Mouse (Mus musculus) MEL (cell line): ENCODE measurements at regions not wholly inside any gene's neighbourhood (a gene's known extent, or its start where the extent isn't known, plus 50 kb on each side); places are given as distances from the start of the nearest gene placed in this dataset.

Experiments
- DNase-seq: peaks from one replicate; pipeline ENCODE4 v3.0.0; 2011; ENCODE audit warnings: low read depth, low spot score
- H3K27ac ChIP-seq: 2 replicates; pipeline ENCODE4 v1.5.1; 2012; ENCODE audit warnings: low read depth, mild to moderate bottlenecking, control low read depth, low read length, moderate library complexity; ENCODE audit not compliant: control insufficient read depth
- H3K27me3 ChIP-seq, 2 experiments: fragments of 150-350 bp in 1 of 2; sonication (generic) in 1 of 2; 2 replicates each; pipeline ENCODE4 v1.6.1; 2012; ENCODE audit warnings: low read length in 2 of 2, mild to moderate bottlenecking in 2 of 2, improper control_type of control experiment in 1 of 2, moderate library complexity in 1 of 2; ENCODE audit not compliant: insufficient read depth in 2 of 2, control insufficient read depth in 1 of 2
- H3K36me3 ChIP-seq, 2 experiments: 2 replicates each; pipeline ENCODE4 v1.6.1; 2012 to 2014; ENCODE audit warnings: low read length in 2 of 2, improper control_type of control experiment in 1 of 2, inconsistent platforms in 1 of 2, mild to moderate bottlenecking in 1 of 2; ENCODE audit not compliant: insufficient read depth in 2 of 2, control insufficient read depth in 1 of 2
- H3K4me1 ChIP-seq, 2 experiments: fragments of 150-350 bp in 1 of 2; sonication (generic) in 1 of 2; 2 replicates each; pipeline ENCODE4 v1.6.1; 2012; ENCODE audit warnings: low read length in 2 of 2, improper control_type of control experiment in 1 of 2, mild to moderate bottlenecking in 1 of 2; ENCODE audit not compliant: insufficient read depth in 2 of 2, control insufficient read depth in 1 of 2
- H3K4me3 ChIP-seq, 2 experiments: fragments of 150-350 bp in 1 of 2; sonication (generic) in 1 of 2; 2 replicates each; pipeline ENCODE4 v1.5.1; 2012; ENCODE audit warnings: low read depth in 2 of 2, low read length in 2 of 2, mild to moderate bottlenecking in 2 of 2, moderate library complexity in 2 of 2, control low read depth in 1 of 2, improper control_type of control experiment in 1 of 2; ENCODE audit not compliant: control insufficient read depth in 1 of 2, insufficient read depth in 1 of 2
- H3K79me2 ChIP-seq: 2 replicates; pipeline ENCODE4 v1.6.1; 2012; ENCODE audit warnings: mild to moderate bottlenecking, low read length, moderate library complexity; ENCODE audit not compliant: control insufficient read depth, poor library complexity, insufficient read depth
- H3K9ac ChIP-seq: 2 replicates; pipeline ENCODE4 v1.6.1; 2012; ENCODE audit warnings: low read depth, mild to moderate bottlenecking, control low read depth, low read length, moderate library complexity; ENCODE audit not compliant: control insufficient read depth, poor library complexity, severe bottlenecking
- H3K9me3 ChIP-seq: fragments of 150-350 bp; sonication (generic); replicated peaks from 2 replicates; pipeline ENCODE4 v1.6.1; 2012; ENCODE audit warnings: mild to moderate bottlenecking, low read length, improper control_type of control experiment, moderate library complexity; ENCODE audit not compliant: insufficient read depth
- CHD1 ChIP-seq: IDR thresholded peaks from 2 replicates; pipeline ENCODE4 v1.6.1; 2012; ENCODE audit warnings: low read depth, mild to moderate bottlenecking, inconsistent platforms, low read length, improper control_type of control experiment
- E2F4 ChIP-seq: IDR thresholded peaks from 2 replicates; pipeline ENCODE4 v1.6.1; 2011; ENCODE audit warnings: low read depth, low read length, improper control_type of control experiment, borderline replicate concordance
- ELF1 ChIP-seq: IDR thresholded peaks from 2 replicates; pipeline ENCODE4 v1.6.1; 2014; ENCODE audit warnings: low read depth, mild to moderate bottlenecking, inconsistent platforms, low read length, improper control_type of control experiment, moderate library complexity
- ETS1 ChIP-seq: IDR thresholded peaks from 2 replicates; pipeline ENCODE4 v1.6.1; 2012; ENCODE audit warnings: low read depth, mild to moderate bottlenecking, inconsistent platforms, low read length, improper control_type of control experiment, moderate library complexity
- GABPA ChIP-seq: IDR thresholded peaks from 2 replicates; pipeline ENCODE4 v1.6.1; 2012; ENCODE audit warnings: low read depth, mild to moderate bottlenecking, inconsistent platforms, low read length, improper control_type of control experiment, moderate library complexity
- HCFC1 ChIP-seq: IDR thresholded peaks from 2 replicates; pipeline ENCODE4 v1.6.1; 2012; ENCODE audit warnings: low read depth, mild to moderate bottlenecking, inconsistent platforms, low read length, improper control_type of control experiment, moderate library complexity
- MAX ChIP-seq: IDR thresholded peaks from 2 replicates; pipeline ENCODE4 v1.6.1; 2011; ENCODE audit warnings: low read length, improper control_type of control experiment
- MAZ ChIP-seq: IDR thresholded peaks from 2 replicates; pipeline ENCODE4 v1.6.1; 2012; ENCODE audit warnings: low read depth, mild to moderate bottlenecking, inconsistent platforms, low read length, improper control_type of control experiment
- MEF2A ChIP-seq: IDR thresholded peaks from 2 replicates; pipeline ENCODE4 v1.6.1; 2014; ENCODE audit warnings: low read depth, mild to moderate bottlenecking, inconsistent platforms, low read length, improper control_type of control experiment; ENCODE audit not compliant: poor library complexity, insufficient replicate concordance, severe bottlenecking; ENCODE audit errors: extremely low read depth
- MXI1 ChIP-seq: IDR thresholded peaks from 2 replicates; pipeline ENCODE4 v1.6.1; 2011; ENCODE audit warnings: mild to moderate bottlenecking, low read depth, low read length, improper control_type of control experiment
- RCOR1 ChIP-seq: IDR thresholded peaks from 2 replicates; pipeline ENCODE4 v1.6.1; 2012; ENCODE audit warnings: low read depth, mild to moderate bottlenecking, inconsistent platforms, low read length, improper control_type of control experiment
- TAL1 ChIP-seq: IDR thresholded peaks from 2 replicates; pipeline ENCODE4 v1.6.1; 2012; ENCODE audit warnings: mild to moderate bottlenecking, inconsistent platforms, low read length, moderate library complexity, mixed read lengths
- TCF12 ChIP-seq: IDR thresholded peaks from 2 replicates; pipeline ENCODE4 v1.6.1; 2014; ENCODE audit warnings: low read depth, mild to moderate bottlenecking, inconsistent platforms, low read length, improper control_type of control experiment, moderate library complexity
- UBTF ChIP-seq: IDR thresholded peaks from 2 replicates; pipeline ENCODE4 v1.6.1; 2012; ENCODE audit warnings: low read depth, mild to moderate bottlenecking, inconsistent platforms, low read length, improper control_type of control experiment, moderate library complexity, borderline replicate concordance; ENCODE audit not compliant: insufficient read depth
- USF2 ChIP-seq, 2 experiments: IDR thresholded peaks; 2 replicates each; pipeline ENCODE4 v1.6.1; 2011 to 2012; ENCODE audit warnings: improper control_type of control experiment in 2 of 2, low read length in 2 of 2, borderline replicate concordance in 1 of 2, inconsistent platforms in 1 of 2, low read depth in 1 of 2, mild to moderate bottlenecking in 1 of 2; ENCODE audit not compliant: insufficient read depth in 1 of 2
- ZC3H11A ChIP-seq: IDR thresholded peaks from 2 replicates; pipeline ENCODE4 v1.6.1; 2012; ENCODE audit warnings: low read depth, mild to moderate bottlenecking, inconsistent platforms, low read length, improper control_type of control experiment
- ZKSCAN1 ChIP-seq: IDR thresholded peaks from 2 replicates; pipeline ENCODE4 v1.6.1; 2012; ENCODE audit warnings: low read depth, mild to moderate bottlenecking, inconsistent platforms, low read length, improper control_type of control experiment, moderate library complexity
- ZMIZ1 ChIP-seq: IDR thresholded peaks from 2 replicates; pipeline ENCODE4 v1.6.1; 2012; ENCODE audit warnings: low read depth, mild to moderate bottlenecking, inconsistent platforms, low read length, improper control_type of control experiment, moderate library complexity

DNA sequence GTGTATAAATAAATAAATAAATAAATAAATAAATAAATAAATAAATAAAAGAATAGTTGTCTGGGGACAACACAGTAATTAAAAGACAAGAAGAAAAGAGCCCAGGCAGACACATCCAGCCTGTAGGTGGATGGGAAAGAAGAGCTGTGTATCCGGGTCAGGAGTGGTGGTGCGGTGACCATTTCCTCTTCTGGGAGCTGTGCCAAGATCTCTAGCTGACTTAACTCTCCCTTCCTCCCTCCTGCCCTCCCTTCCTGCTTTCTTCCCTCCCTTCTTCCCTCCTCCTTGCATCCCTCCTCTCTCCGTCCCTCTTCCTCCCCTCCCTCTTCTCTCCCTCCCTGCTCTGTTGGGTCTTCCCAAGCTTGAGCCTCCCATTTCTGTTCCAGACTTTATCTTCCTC lies 240.6 kb upstream of the Gjb5 start:
- TF ChIP-seq ZMIZ1, result no peak
- no peak for TF ChIP-seq RCOR1
- TF ChIP-seq HCFC1, result no peak
- TF ChIP-seq E2F4, result no peak
- TF ChIP-seq UBTF, result no peak
- no peak for TF ChIP-seq ZKSCAN1
- no peak for TF ChIP-seq CHD1
- no peak for TF ChIP-seq ELF1
- no peak for TF ChIP-seq ZC3H11A
- TF ChIP-seq TCF12, result no peak
- TF ChIP-seq, all 39 proteins: peak for 0
- H3K27ac ChIP-seq, result no peak overlapping the region
- H3K4me3 ChIP-seq, result no peak overlapping the region
- H3K27me3 ChIP-seq, result no peaks in the 10 kb centered on the region
- DNase-seq, result no peak
- H3K9ac ChIP-seq, result no peak overlapping the region
- H3K79me2 ChIP-seq, result no peaks in the 10 kb centered on the region
- no peaks in the 10 kb centered on the region for H3K4me1 ChIP-seq
- H3K9me3 ChIP-seq, result no peaks in the 10 kb centered on the region
- H3K36me3 ChIP-seq, result no peaks in the 10 kb centered on the region

DNA sequence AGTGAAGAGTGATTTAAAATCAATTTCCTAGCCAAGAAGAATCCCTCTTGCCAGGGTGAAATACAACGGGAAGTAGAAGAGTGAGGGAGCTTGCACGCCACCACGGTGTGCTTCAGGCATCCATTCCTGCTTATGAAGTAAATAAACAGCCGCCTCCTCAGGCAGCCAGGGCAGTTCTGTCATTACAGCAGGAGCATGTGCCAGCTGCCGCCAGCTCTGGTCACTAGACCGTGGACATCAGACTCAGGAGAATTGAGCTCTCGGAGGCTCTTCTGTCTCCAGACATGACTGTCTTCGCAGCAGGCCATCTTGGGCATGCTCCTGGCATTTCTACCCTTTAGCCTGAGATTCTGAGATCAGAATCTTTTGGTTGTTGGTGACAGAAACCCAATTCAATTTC lies 236.1 kb upstream of the Gjb5 start:
- H3K36me3 ChIP-seq, result no peaks in the 10 kb centered on the region
- H3K27me3 ChIP-seq, result no peaks in the 10 kb centered on the region
- no peaks in the 10 kb centered on the region for H3K9me3 ChIP-seq
- TF ChIP-seq TAL1 (no peak), MXI1 (no peak), MEF2A (no peak), CHD1 (no peak), GABPA (no peak), ZC3H11A (no peak), ETS1 (no peak), USF2 (IDR thresholded peaks at IDR 0.05; ENCODE audit: borderline replicate concordance in 1 of 2, insufficient read depth in 1 of 2, low read depth in 1 of 2, low read length in 2 of 2) (no peak), MAZ (no peak), MAX (no peak)
- H3K27ac ChIP-seq, result no peak overlapping the region
- no peak overlapping the region for H3K9ac ChIP-seq
- no peaks in the 10 kb centered on the region for H3K79me2 ChIP-seq
- no peak overlapping the region for H3K4me3 ChIP-seq
- H3K4me1 ChIP-seq, result no peaks in the 10 kb centered on the region
- no peak for DNase-seq
